Mouse (Mus musculus) hindbrain, embryonic 13.5 days (tissue): Measurements from ENCODE around the gene Ezh2. TPM values are rescaled to one million over a fixed set of nuclear protein-coding genes. Genes with fewer than 3 reads are reported as not detected.

Source experiments
- ATAC-seq: fragments of 200-750 bp; cut with Nextera tagmentation; 2 replicates; pipeline ENCODE4 v1.8.0; 2017; ENCODE audit warnings: moderate TSS enrichment; ENCODE audit not compliant: low FRiP score
- H3K27ac ChIP-seq: fragments of 300-500 bp; sonication (generic); 2 replicates; pipeline ENCODE4 v1.5.1; 2015; ENCODE audit warnings: inconsistent platforms, mild to moderate bottlenecking, moderate library complexity
- H3K27me3 ChIP-seq: fragments of 300-500 bp; sonication (generic); 2 replicates; pipeline ENCODE4 v1.6.1; 2015; ENCODE audit warnings: mild to moderate bottlenecking, inconsistent platforms
- H3K36me3 ChIP-seq: fragments of 300-500 bp; sonication (generic); 2 replicates; pipeline ENCODE4 v1.6.1; 2015; ENCODE audit warnings: mild to moderate bottlenecking, inconsistent platforms
- H3K4me1 ChIP-seq: fragments of 300-500 bp; sonication (generic); replicated peaks from 2 replicates; pipeline ENCODE4 v1.6.1; 2015; ENCODE audit warnings: inconsistent platforms
- H3K4me2 ChIP-seq: fragments of 300-500 bp; sonication (generic); 2 replicates; pipeline ENCODE4 v1.6.1; 2015; ENCODE audit warnings: inconsistent platforms, mild to moderate bottlenecking, moderate library complexity
- H3K4me3 ChIP-seq: fragments of 300-500 bp; sonication (generic); 2 replicates; pipeline ENCODE4 v1.5.1; 2015; ENCODE audit warnings: mild to moderate bottlenecking, inconsistent platforms
- H3K9ac ChIP-seq: fragments of 300-500 bp; sonication (generic); 2 replicates; pipeline ENCODE4 v1.6.1; 2015; ENCODE audit warnings: mild to moderate bottlenecking, inconsistent platforms
- H3K9me3 ChIP-seq: fragments of 300-500 bp; sonication (generic); 2 replicates; pipeline ENCODE4 v1.6.1; 2016; ENCODE audit warnings: inconsistent platforms
- WGBS: fragments of 180-500 bp; shearing (Covaris S2); methylation state at CpG from one replicate; pipeline ENCODE4 v1.1.7; 2015; 5-methylcytosine and 5-hydroxymethylcytosine counted together
- polyA plus RNA-seq: library from polyadenylated mRNA; unstranded; fragments of >200 nt; fragmentation: Nextera tagmentation; extraction: Ambion mirVana; gene quantifications from 2 replicates; pipeline ENCODE4 v1.2.1, GENCODE M21; 2015

The Ezh2 gene
- polyA plus RNA-seq, 1 experiment from 2014 or later: 102 TPM

- Histone ChIP-seq H3K9ac (no peak overlapping the region), H3K4me2 (no peak overlapping the region), H3K27me3 (no peaks in the 10 kb centered on the region), H3K4me3 (no peak overlapping the region), H3K9me3 (no peaks in the 10 kb centered on the region), H3K27ac (no peak overlapping the region), H3K4me1 (no peaks in the 10 kb centered on the region), H3K36me3 (peaks cover 89% of the 10 kb centered on the region)
- no peak for ATAC-seq
- 84% methylated on average over 2 of the region's 2 CpGs for WGBS
Measured at GRCm38 (mm10) chr6:47527129-47527528, 68.0 kb downstream of the Ezh2 start.

GRCm38 (mm10) chr6:47526446-47526845 is 68.7 kb downstream of the Ezh2 start:
- no peak overlapping the region for H3K27ac ChIP-seq
- H3K4me1 ChIP-seq: no peaks in the 10 kb centered on the region
- no peaks in the 10 kb centered on the region for H3K27me3 ChIP-seq
- H3K9me3 ChIP-seq: no peaks in the 10 kb centered on the region
- no peak for ATAC-seq
- no peak overlapping the region for H3K4me3 ChIP-seq
- WGBS: 72% methylated on average over 4 of the region's 4 CpGs
- H3K9ac ChIP-seq: no peak overlapping the region
- H3K36me3 ChIP-seq: peaks cover 90% of the 10 kb centered on the region
- H3K4me2 ChIP-seq: no peak overlapping the region

- Histone ChIP-seq H3K27me3 (no peaks in the 10 kb centered on the region), H3K4me2 (no peak overlapping the region), H3K36me3 (peaks cover 88% of the 10 kb centered on the region), H3K4me1 (no peaks in the 10 kb centered on the region), H3K9me3 (no peaks in the 10 kb centered on the region), H3K9ac (no peak overlapping the region), H3K27ac (no peak overlapping the region), H3K4me3 (no peak overlapping the region)
- WGBS: 86% methylated on average over 2 of the region's 2 CpGs
- no peak for ATAC-seq
Measured at GRCm38 (mm10) chr6:47525041-47525440, 70.1 kb downstream of the Ezh2 start.

GRCm38 (mm10) chr6:47522431-47522830 is 72.7 kb downstream of the Ezh2 start:
- WGBS: 96% methylated on average over 3 of the region's 3 CpGs
- Histone ChIP-seq H3K9me3 (no peaks in the 10 kb centered on the region), H3K4me2 (no peak overlapping the region), H3K4me3 (no peak overlapping the region), H3K27ac (no peak overlapping the region), H3K4me1 (no peaks in the 10 kb centered on the region), H3K9ac (no peak overlapping the region), H3K36me3 (peaks cover 91% of the 10 kb centered on the region), H3K27me3 (no peaks in the 10 kb centered on the region)
- ATAC-seq: no peak

GRCm38 (mm10) chr6:47520030-47520429 is 75.1 kb downstream of the Ezh2 start:
- WGBS: 88% methylated on average over 2 of the region's 2 CpGs
- Histone ChIP-seq H3K27me3 (no peaks in the 10 kb centered on the region), H3K4me1 (no peaks in the 10 kb centered on the region), H3K27ac (no peak overlapping the region), H3K4me2 (no peak overlapping the region), H3K4me3 (no peak overlapping the region), H3K36me3 (peaks cover 91% of the 10 kb centered on the region), H3K9ac (no peak overlapping the region), H3K9me3 (no peaks in the 10 kb centered on the region)
- ATAC-seq: no peak

- Histone ChIP-seq H3K4me3 (no peak overlapping the region), H3K4me2 (no peak overlapping the region), H3K27me3 (no peaks in the 10 kb centered on the region), H3K9me3 (no peaks in the 10 kb centered on the region), H3K36me3 (no peaks in the 10 kb centered on the region), H3K9ac (no peak overlapping the region), H3K4me1 (no peaks in the 10 kb centered on the region), H3K27ac (no peak overlapping the region)
- 96% methylated on average over 4 of the region's 4 CpGs for WGBS
- no peak for ATAC-seq
Measured at GRCm38 (mm10) chr6:47494562-47494961, 100.6 kb downstream of the Ezh2 start.

DNA sequence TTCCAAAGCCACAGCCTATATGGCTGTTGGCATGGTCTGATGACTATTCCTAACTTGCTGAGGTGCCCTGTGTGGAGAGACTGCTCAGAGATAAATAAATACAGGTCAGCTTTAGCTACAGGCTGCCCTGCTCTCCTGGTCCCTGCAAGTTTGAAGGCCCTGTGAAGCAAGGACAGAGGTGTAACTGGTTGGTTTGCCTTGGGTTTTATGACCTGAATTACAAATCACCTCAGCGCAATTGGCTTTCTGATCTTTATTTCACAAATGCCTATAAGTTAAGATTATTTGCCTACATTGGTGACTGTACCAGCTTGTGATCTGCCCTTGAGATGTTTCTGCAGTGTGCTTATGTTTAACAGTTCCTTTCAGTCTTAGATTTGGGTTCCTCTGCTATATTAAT is 113.1 kb downstream of the Ezh2 start:
- no peak overlapping the region for H3K27ac ChIP-seq
- peaks cover 3% of the 10 kb centered on the region; the same call in 1 of the 2 replicates for H3K36me3 ChIP-seq
- WGBS: 94% methylated on average over 1 of the region's 1 CpGs
- H3K4me1 ChIP-seq: no peaks in the 10 kb centered on the region
- H3K9me3 ChIP-seq: no peaks in the 10 kb centered on the region
- H3K9ac ChIP-seq: no peak overlapping the region
- H3K4me2 ChIP-seq: no peak overlapping the region
- H3K4me3 ChIP-seq: no peak overlapping the region
- no peaks in the 10 kb centered on the region for H3K27me3 ChIP-seq
- ATAC-seq: no peak

Other genes starting within 250 kb of the Ezh2 start
- 122 and 125 TPM in 2 replicates for gene Cul1, start 141.9 kb downstream of the Ezh2 start, polyA plus RNA-seq
- 177 and 180 TPM in 2 replicates for gene Pdia4, start 218.1 kb upstream of the Ezh2 start, polyA plus RNA-seq
- 15.3 and 16.6 TPM in 2 replicates for gene Zfp786, start 235.5 kb upstream of the Ezh2 start, polyA plus RNA-seq
- gene Zfp398, start 240.3 kb upstream of the Ezh2 start, polyA plus RNA-seq: 17.9 and 18.1 TPM in 2 replicates